Mouse (Mus musculus) adrenal gland, postnatal 25 days (tissue): ENCODE measurements at regions not wholly inside any gene's neighbourhood (a gene's known extent, or its start where the extent isn't known, plus 50 kb on each side); places are given as distances from the start of the nearest gene placed in this dataset.

ENCODE experiments used
- DNase-seq: peaks from one replicate; pipeline ENCODE4 v3.0.0; 2021; ENCODE audit warnings: mixed read lengths

DNA sequence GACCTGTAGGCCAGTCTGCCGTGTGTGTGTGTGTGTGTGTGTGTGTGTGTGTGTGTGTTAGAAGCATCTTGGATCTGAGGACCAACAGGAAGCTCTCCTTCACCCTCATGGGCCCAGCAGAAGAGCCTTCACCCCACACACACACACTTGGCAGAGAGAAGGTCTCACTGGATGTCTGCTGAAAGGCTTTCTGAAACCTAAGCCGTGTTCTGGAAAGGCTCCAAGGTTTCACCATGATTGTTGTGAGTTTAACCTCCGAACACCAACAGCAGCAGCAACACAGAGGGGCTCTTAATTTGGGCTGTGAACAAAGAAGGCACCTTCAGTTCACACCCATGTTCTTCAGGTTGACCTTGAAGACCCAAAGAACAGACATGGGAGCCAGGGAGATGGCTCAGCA, 124.9 kb upstream of the Dynlrb2 start:
- no peak for DNase-seq

- DNase-seq = no peak
Observed at GRCm38 (mm10) chr8:116375758-116376157, 129.0 kb upstream of the Dynlrb2 start.

DNA sequence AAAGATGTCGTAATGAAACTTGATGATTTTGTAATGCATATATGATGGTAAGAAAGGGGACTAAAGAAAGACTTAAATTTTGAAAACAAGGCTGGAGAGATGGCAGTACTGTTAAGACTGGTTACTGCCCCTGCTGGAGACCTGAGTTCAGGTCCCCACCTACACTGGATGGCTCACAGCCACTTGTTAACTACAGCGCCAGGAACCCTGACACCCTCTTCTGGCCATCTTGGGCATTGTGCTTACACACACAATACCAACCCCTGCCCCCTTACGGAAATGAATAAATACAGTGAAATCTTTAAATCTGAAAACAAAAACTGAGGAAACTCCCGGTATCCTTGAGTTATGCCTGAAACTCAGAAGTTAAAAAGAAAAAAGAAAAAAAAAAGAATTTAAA, 131.7 kb upstream of the Dynlrb2 start:
- DNase-seq = no peak

DNA sequence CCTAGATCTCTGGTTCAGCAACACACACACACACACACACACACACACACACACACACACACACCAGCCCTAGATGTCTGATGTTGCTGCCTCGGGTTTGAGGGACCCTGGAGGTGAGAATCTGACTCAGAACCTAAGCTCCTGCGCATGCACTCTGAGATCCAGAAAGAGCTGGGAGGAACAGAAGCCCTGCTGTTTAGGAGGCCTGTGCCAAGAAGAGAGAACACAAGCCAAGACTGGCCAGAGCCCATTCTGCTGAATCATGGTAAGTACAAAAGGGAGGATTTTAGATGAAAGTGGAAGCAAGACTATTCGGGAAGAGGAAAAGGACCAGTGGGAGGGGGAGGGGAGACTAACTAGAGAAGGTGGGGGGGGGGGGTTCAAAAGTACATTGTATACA, 132.2 kb upstream of the Dynlrb2 start:
- DNase-seq = peak; percentile 41

- DNase-seq = no peak
Observed at GRCm38 (mm10) chr8:116372056-116372455, 132.7 kb upstream of the Dynlrb2 start.

DNA sequence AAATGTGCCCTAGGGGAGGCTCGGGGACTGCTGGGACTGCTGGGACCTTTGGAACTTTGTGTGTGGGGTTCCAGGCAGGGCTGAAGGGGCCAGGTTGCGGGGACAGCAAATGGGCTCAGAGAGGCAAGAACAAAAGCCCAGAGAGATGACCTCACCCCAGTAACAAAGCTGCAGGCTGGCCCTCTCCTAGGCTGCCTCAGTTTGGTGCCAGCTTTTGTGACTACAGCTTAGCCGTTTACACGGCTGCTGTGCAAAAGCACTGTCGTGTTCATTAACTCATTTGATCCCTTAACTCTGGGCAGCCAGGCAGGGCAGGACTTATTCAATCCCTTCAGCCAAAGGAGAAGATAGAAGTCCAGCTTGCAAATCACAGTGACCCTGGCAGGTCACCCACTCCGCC, 137.3 kb upstream of the Dynlrb2 start:
- no peak for DNase-seq

- DNase-seq = no peak
Observed at GRCm38 (mm10) chr8:116366706-116367105, 138.1 kb upstream of the Dynlrb2 start.

- DNase-seq = no peak
Observed at GRCm38 (mm10) chr8:116364751-116365150, 140.0 kb upstream of the Dynlrb2 start.

GRCm38 (mm10) chr8:116364172-116364571, 140.6 kb upstream of the Dynlrb2 start:
- no peak for DNase-seq

GRCm38 (mm10) chr8:116362351-116362750, 142.4 kb upstream of the Dynlrb2 start:
- DNase-seq = peak; percentile 26

- no peak for DNase-seq
Observed at GRCm38 (mm10) chr8:116359761-116360160, 145.0 kb upstream of the Dynlrb2 start.

GRCm38 (mm10) chr8:116354756-116355155, 150.0 kb upstream of the Dynlrb2 start:
- no peak for DNase-seq

DNA sequence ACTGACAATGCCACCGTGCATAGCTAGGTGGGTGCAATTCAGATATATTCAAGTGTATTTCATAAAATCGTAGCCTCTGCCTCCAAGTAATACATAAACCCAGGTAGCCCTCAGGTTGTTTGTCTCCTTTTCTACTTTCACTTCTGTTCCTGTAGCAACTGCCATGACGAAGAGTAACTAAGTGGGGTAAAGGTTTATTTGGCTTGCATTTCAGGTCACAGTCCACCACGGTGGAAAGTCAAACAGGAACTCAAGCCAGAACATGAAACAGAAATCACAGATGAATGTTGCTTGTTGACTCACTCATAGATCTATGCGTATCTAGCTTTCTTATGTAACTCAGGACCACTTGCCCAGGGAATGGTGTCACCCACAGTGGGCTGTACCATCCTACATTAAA, 150.9 kb upstream of the Dynlrb2 start:
- no peak for DNase-seq

DNA sequence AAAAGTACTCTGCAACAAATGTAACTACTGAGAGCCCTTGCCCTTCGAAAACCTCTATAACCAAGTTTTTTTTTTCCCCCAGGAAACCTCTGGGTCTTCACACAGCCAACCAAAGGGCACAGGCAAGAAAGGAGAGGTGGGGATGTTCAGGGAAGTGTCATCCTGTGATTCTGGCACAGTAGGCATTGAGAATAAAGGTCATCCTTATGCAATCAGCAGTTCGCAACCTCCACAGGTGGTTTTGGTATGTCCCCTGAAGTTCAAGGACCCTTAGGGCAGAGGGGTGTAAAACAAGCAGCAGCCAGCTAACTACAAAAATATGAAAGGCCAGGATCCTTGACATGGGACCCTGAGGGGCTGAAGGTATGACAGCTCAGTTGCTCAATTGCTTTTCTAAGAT, 152.1 kb upstream of the Dynlrb2 start:
- DNase-seq = no peak

DNA sequence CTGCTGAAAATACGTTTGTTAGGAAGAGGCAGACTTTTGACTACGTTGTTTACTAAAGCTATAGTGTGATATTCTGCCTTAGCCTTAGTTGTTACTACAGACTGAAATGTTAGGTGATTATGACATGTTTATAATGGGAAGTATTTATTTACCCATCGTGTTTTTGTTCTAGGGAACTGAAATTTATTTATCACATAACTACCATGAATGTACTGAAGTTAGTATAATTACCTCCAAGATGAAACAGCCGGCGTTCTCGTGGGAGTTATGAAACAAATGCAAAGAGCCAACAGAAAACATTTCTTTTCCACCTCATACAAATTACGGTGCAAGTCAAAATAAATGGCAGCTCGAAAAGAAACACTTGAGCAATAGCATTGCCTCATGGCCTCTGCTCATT, 155.8 kb upstream of the Dynlrb2 start:
- no peak for DNase-seq

- DNase-seq = no peak
Observed at GRCm38 (mm10) chr8:116346990-116347389, 157.8 kb upstream of the Dynlrb2 start.

DNA sequence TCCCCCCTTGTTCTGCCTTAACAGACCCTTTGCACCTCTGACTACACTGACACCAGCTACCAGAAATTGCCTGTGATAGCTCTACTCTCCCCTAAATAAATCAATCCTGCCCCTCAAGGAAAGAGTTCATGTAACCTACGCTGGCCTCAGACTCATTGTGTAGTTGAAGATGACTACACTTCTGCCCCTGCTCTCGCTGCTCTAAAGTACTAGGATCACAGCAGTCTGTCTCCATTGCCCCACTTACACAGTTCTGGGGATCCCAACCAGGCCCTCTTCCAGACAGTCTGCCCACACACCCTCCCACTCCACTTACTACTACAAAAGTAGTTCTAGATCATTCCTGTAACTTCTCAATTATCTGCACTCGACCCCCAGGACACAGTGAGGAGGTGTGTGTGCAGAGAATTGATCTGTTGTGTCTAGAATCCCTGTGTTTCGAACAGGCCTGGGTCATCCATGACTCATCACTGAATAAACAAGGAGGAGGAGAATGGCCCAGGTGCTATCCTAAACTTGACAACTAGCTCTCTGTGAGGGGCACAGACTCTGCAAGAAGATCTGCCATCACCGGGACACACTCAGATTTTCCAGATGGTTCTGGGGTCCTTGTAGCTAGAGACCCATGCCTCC, 160.1 kb upstream of the Dynlrb2 start:
- DNase-seq = no peak

DNA sequence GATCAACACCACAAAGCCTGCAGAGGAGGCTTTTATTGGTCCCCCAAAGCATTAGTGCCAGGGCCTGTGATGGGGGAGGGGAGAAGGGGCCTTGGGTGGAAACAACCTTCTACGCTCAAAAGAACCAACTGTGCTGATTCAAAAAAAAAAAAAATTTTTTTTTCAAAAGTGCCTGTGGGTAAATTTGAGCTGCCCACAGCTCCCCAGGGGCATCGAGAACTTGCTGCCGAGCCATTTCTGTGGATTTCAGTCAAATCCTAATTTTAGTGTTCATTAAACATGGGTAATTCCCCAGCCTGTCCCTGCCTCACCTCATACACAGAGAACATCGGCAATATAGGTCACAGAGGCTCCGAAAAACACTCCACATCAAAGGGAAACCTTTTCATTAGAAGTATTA, 161.2 kb upstream of the Dynlrb2 start:
- no peak for DNase-seq

- DNase-seq = no peak
Observed at GRCm38 (mm10) chr8:116334772-116335171, 170.0 kb upstream of the Dynlrb2 start.

DNA sequence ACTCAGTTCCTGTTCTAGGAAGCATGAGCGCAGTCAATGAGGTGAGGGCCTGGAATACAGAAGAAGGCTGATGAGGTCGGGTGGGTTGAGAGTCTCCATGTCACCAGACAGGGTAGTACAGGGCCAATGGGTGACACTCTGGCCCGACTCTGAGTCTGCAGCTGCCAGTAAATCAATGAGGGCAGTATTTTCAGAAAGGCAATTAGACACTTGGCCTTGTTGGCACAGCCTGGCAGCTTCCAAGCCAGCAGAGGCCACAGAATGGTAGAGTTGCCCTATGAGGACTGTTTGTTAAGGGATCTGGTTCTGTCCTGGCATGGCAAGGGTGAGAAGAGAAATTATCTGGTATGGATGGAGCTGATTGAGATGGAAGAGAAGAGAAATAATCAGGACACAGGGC, 170.7 kb upstream of the Dynlrb2 start:
- DNase-seq = no peak

- DNase-seq = no peak
Observed at GRCm38 (mm10) chr8:116320014-116320680, 184.6 kb upstream of the Dynlrb2 start.

GRCm38 (mm10) chr8:116315410-116315809, 189.4 kb upstream of the Dynlrb2 start:
- DNase-seq = no peak

GRCm38 (mm10) chr8:116314429-116315092, 190.2 kb upstream of the Dynlrb2 start:
- no peak for DNase-seq

GRCm38 (mm10) chr8:116298891-116299290, 205.9 kb upstream of the Dynlrb2 start:
- no peak for DNase-seq
